Mouse (Mus musculus): Measurements from ENCODE around the gene 6430531B16Rik.

DNA sequence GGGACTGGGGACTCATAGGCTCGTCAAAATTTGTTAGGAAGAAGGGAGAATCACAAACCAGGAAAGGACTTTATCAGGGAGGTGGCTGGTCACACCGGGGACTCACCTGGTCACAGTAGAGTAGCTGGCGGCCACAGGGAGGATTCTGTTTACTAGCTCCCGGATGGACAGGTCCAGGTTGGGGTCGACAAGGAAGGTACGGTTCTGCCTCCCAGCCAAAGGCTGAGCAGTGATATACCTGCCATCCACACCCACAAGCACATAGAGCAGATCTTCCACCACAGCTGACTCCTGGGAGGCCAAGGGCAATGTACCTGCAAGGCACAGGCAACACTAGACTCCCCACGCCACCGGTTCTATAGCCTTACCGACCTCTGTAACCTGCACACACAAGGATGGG lies 29.2 kb upstream of the 6430531B16Rik start:
- no peak for TF ChIP-seq CTCF (IDR thresholded peaks at IDR 0.05; ENCODE audit: borderline replicate concordance, control insufficient read depth, extremely low read depth, insufficient read depth, low read length, poor library complexity)
- no peak for TF ChIP-seq POLR2A (IDR thresholded peaks at IDR 0.05; ENCODE audit: control insufficient read depth, extremely low read depth, insufficient read depth, low read length, poor library complexity)

Data from thymus, adult 2 months (tissue).